Mouse (Mus musculus) cerebellum, postnatal 14 days (tissue): ENCODE results near the gene Ifitm7.
"Not testable (repeated sequence)": the region's sequence is repeated elsewhere in the genome, so short reads cannot be mapped to it uniquely, and the experiment has no call there.

Experiments
- DNase-seq, 2 experiments: peaks; one replicate each; pipeline ENCODE4 v3.0.0; 2021; ENCODE audit warnings: mixed read lengths in 2 of 2

Ifitm7 gene

GRCm38 (mm10) chr16:13976358-13976896 lies 10.3 kb downstream of the Ifitm7 start:
- not testable (repeated sequence) for DNase-seq

- no peak for DNase-seq
Observed at GRCm38 (mm10) chr16:13972051-13972450, 14.6 kb downstream of the Ifitm7 start.

GRCm38 (mm10) chr16:13969096-13969495 lies 17.6 kb downstream of the Ifitm7 start:
- DNase-seq = no peak

- no peak for DNase-seq
Observed at GRCm38 (mm10) chr16:13962053-13962452, 24.6 kb downstream of the Ifitm7 start.

- DNase-seq = no peak
Observed at GRCm38 (mm10) chr16:13951245-13951644, 35.4 kb downstream of the Ifitm7 start.

- no peak for DNase-seq
Observed at GRCm38 (mm10) chr16:13946306-13946705, 40.4 kb downstream of the Ifitm7 start.

- no peak for DNase-seq
Observed at GRCm38 (mm10) chr16:13945153-13945552, 41.5 kb downstream of the Ifitm7 start.

GRCm38 (mm10) chr16:13944752-13945151 lies 41.9 kb downstream of the Ifitm7 start:
- no peak for DNase-seq

- DNase-seq = no peak
Observed at GRCm38 (mm10) chr16:13944178-13944577, 42.5 kb downstream of the Ifitm7 start.

GRCm38 (mm10) chr16:13940847-13941395 lies 45.8 kb downstream of the Ifitm7 start:
- DNase-seq = no peak

- peak; percentile 91 to 92 for DNase-seq
Observed at GRCm38 (mm10) chr16:13940139-13940846, 46.4 kb downstream of the Ifitm7 start.
